Mouse (Mus musculus): ENCODE results near the gene Nid1.
"Not testable (repeated sequence)": the region's sequence is repeated elsewhere in the genome, so short reads cannot be mapped to it uniquely, and the experiment has no call there.

Nid1 gene

DNA sequence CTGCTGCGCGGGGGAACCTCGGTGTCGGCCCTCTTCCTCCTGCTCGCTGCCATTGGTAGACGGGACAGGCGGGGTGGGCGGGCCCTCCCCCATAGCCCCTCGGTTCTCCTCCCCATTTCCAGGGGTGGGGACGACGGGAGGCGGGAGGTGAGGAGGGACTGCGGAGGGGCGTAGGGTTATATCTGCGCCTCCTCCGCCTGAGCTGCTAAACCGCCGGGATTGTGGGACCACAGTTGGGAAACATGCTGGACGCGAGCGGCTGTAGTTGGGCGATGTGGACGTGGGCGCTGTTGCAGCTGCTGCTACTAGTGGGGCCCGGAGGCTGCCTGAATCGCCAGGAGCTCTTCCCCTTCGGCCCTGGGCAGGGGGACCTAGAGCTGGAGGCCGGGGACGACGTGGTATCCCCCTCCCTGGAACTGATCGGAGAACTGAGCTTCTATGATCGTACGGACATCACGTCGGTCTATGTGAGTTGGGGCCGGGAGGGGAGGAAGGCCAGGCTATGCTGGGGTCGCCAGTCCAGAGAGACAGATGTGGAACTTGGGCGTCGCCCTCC, at the start of gene Nid1:
Gene Nid1 (plus strand): TSS at position 92 of the 556 bp plus-strand sequence.
- DNase-seq (ENCODE audit: low spot score in 2 of 2), result not testable (repeated sequence)

GRCm38 (mm10) chr13:13393228-13394095, 43.9 kb upstream of the Nid1 start, which contains the start of gene Gpr137b:
Gene Gpr137b (minus strand): TSS chr13:13394014.
- peak; percentile 61 for DNase-seq (ENCODE audit: low spot score in 2 of 2)

DNA sequence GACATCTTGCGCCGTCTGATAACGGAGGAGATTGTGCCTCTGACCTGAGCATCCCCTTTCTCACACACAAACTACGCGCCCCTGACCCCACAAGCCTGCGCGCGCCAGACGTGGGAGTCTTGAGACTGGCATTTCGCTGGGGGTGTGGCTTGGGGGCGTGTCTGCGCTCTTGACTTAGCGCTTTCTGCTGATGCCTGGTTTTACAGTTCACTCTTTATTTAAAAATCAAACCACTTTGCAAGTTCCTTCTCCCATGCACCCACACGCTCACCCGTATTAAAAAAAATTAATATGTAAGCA, 43.3 kb upstream of the Nid1 start:
- peak in 1 of 2 experiments; percentile 42 for DNase-seq (ENCODE audit: low spot score in 2 of 2)

DNA sequence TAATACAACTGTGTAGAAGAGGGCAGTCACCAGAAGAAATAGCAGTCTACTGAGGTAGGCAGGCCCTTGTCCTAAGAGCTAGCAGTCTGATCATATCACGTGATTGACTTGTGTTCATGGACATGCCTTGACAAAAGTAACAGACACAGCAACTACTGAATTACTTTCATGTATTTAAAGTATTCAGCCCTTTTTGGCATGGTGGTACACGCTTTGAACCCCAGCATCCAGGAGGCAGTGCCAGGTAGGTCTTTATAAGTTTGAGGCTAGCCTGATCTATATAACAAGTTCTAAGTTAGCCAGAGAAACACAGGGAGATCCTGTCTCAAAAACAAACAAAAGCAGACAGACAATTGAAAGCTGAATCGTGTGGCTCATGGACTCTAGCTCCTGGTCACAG, 36.5 kb upstream of the Nid1 start:
- not testable (repeated sequence) for DNase-seq (ENCODE audit: low spot score in 2 of 2)

DNA sequence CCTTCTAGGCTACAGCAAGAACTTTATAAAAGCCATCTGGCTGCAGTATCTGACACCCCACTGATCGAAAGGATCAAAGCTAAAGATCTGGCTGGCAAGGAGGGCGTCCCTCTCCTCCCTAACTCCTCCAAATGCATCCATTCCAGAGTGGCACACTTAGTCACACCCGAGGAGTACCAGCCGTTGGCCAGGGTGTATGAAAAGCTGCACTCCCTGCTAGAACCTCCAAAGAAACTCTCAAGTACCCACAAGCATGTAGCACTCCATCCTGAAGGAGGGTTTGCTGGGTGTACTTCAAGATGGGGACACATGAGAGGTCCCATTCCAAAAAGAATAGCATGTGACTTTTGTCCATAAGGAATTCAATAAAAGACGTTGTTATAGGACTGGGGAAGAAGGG, 34.5 kb upstream of the Nid1 start:
- not testable (repeated sequence) for DNase-seq (ENCODE audit: low spot score in 2 of 2)

- not testable (repeated sequence) for DNase-seq (ENCODE audit: low spot score in 2 of 2)
These were observed 34.0 kb upstream of the Nid1 start for GRCm38 (mm10) chr13:13403366-13403765.

GRCm38 (mm10) chr13:13403839-13404238, 33.5 kb upstream of the Nid1 start:
- DNase-seq (ENCODE audit: low spot score in 2 of 2), result not testable (repeated sequence)

DNA sequence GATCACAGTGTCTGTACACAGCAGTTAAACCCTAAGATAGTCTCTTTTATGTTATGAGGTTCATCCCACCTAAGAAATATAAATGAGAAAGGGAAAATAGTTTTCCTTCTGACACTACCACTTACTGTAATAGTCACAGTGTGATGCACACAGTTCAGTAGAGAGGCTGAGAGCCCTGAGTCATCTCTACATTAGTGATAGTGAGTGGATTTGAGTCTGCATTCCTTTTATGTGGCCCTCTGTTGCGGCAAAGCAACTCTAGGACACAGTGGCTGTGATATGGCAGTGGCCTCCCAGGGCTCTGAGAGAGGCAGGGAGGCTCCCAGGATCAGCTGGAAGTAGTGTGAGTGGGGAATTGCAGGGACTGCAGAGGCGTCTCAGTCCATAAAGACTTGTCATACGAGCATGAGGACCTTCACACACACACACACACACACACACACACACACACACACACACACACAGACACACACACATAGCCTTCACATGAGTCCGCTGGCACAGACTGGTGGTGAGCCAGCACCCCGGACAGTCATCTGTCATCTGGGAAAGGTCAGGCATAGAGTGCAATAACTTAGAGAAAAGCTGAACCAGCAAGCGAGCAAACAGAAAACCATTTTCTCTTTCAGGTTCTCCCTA, 32.7 kb upstream of the Nid1 start:
- not testable (repeated sequence) for DNase-seq (ENCODE audit: low spot score in 2 of 2)

DNA sequence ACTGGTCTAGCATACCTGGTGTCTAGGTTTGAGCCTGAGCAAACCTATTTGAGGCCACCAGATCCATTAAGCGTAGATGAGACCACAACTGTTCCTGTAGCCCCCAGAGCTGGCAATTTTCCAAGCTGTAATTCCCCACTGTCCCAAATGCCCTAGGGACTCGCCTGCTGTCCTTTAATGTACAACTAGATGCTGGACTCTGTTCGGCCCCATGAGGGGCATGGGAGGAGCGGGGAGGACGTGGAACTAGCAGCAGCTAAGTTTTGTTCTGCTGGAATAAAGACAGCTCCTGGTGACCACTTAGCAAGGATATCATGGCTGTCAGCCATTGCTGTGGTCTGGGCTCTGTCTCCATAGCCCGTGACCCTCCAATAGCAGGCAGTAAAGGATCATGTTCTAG, 31.8 kb upstream of the Nid1 start:
- DNase-seq (ENCODE audit: low spot score in 2 of 2), result not testable (repeated sequence)

DNA sequence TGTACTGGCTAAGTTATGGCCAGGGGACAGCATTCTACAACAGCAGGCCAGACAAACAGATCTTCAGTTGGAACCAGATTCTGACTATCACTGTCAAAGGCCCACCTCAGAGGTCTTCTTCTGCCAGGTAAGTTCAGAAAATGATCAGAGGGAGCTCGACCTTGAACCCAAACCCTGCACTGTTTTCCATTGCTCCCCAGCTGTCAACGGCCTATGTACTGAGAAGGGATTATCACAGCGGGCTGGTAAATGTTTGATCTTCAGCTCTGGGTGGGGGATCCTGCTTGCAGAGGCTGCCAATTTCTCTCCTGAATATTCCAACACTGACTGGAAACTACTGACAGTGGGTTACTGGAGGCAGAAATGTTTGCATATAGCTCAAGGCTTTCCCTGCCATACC, 23.1 kb upstream of the Nid1 start:
- DNase-seq (ENCODE audit: low spot score in 2 of 2), result no peak

GRCm38 (mm10) chr13:13415120-13416006, 22.0 kb upstream of the Nid1 start:
- DNase-seq (ENCODE audit: low spot score in 2 of 2), result peak; percentile 48 to 66

- DNase-seq (ENCODE audit: low spot score in 2 of 2), result not testable (repeated sequence)
These were observed 21.4 kb upstream of the Nid1 start for GRCm38 (mm10) chr13:13416007-13416337.

DNA sequence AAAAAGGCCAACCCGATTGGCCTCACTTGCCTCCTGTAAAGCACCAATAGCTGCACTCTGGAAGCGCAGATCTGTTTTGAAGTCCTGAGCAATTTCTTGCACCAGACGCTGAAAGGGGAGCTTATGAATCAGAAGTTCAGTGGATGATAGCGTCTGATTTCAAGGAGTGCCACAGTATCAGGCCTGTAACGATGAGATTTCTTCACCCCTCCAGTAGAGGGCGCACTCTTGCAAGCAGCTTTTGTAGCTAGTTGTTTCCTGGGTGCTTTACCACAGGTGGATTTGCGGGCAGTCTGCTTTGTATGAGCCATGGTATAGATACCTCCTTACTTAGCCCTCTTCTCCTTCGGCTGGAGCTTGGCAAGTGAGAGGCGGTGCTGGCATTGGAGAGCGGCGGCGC, 18.5 kb upstream of the Nid1 start:
- DNase-seq (ENCODE audit: low spot score in 2 of 2), result not testable (repeated sequence)

DNA sequence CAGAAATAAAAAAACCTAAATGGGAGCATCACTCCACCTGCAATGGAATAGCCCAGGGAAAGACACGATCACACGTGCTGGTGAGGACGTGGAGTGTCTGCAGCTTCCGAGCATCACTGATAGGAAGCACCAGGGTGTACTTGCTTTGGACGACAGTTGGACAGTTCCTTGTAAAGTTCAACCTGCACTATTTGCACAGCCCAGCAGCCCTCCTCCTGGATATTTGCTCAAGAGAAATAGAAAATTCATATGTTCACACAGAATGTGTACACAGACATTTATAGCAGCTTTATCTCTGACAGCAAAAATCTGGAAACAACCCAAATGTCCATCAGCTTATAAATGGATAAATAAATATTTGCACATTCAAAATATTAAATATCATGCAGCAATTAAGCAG, 14.1 kb upstream of the Nid1 start:
- DNase-seq (ENCODE audit: low spot score in 2 of 2), result not testable (repeated sequence)

GRCm38 (mm10) chr13:13436161-13436560, 1.2 kb upstream of the Nid1 start:
- DNase-seq (ENCODE audit: low spot score in 2 of 2), result not testable (repeated sequence)

DNA sequence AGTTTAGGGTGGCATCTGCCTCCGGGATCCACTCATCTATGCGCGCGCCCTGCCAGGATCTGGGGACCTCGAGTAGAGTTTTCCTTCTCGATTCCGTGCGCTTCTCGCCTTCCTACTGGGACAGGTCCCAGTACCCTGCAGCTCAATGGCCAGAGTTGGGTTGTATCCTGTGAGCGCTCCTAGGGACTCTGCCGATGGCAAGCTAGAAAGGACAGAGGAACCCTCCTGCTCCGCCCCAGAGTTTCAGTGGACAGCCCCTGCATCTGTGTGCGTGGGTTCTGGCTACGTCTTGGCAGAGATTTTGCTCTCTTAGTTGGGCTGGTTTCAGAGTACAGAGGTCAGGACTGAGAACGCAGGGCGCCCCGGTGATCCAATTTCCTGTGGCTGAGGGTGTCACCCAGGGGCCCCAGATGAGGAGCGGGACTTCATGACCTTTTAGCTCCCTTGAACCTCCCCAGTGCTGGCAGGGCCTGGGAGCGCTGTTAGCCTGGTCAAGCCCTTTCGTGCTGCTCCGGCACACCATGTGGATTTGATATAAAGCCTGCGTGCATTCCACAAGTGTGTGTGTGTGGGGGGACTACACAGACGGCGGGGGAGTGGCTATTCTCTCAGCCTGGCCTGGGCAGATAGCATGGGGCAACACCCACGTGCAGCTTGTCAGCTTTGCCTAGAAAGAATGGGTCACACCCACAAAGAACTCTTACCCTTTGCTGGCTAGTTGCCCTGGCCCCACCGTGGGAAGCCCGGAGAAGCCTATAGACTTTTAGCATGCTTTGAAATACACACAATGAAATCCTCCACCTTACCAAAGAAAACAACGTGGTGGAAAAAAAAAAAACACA, 982 bp downstream of the Nid1 start:
- not testable (repeated sequence) for DNase-seq (ENCODE audit: low spot score in 2 of 2)

DNA sequence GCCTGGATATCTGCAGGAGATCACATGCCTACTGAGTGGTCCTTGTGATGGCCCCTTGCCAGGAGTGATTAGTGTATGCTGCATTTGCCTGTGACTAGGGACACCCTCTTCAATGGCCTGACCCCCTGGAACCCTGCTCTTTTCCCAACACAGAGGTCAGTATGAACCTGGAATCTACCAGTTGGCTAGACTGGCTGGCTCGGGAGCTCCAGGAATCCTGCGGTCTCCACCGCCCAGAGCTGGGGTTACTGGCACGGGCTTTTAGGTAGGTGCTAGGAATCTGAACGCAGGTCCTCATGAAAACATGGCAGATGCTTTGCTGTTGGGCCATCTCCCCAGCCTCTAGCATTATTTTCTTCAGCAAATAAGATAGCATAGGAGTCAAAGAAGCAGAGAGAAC, 8.2 kb downstream of the Nid1 start:
- not testable (repeated sequence) for DNase-seq (ENCODE audit: low spot score in 2 of 2)

DNA sequence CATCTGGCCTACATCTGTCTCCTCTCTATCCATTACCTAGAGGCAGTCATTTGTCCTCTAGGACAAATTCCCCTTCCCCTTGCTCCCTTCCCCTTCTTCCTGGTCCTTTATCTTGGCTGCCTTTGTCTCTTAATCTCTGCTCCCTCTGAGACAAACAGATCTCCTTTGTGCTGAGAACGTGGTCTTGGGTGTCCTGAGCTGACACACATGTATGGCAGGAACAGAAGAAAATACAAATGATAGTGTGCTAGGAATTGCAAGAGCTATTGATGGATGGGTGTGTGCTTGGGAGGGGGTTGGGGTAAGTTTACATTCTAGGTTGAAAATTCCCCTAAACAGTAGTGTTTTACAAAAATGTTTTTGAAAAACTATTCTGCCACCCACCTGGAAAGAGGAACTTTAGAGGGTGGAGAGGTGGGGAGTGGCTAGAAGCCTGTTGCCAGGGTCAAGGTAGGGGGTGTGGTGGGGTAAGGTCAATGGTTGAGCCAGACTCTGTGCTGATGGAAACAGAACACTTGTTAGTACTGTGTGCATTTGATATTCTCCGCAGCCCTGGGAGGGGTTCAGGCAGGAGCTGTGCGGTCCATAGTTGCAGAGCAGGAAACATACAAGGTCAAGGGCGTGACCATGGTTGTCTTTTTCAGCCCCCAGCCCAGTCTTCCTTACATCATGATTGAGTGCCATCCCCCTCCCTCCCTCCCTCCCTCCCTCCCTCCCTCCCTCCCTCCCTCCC, 9.5 kb downstream of the Nid1 start:
- DNase-seq (ENCODE audit: low spot score in 2 of 2), result not testable (repeated sequence)

DNA sequence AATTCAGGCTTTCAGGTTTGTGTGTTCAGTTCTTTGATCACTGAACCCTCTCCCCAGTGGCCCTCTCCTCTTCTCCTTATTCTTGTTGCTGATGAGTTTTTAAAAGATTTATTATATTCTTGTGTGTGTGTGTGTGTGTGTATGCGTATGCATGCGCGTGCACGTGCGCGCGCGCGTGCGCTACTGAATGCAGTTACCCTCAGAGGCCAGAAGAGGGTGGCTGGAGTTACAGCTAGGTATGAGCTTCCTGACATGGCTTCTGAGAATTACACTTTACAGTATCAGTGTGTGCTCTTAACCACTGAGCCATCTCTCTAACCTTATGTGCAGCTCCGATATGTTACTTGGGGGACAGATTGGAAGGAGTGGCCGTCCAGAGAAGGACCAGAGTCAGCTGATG, 12.6 kb downstream of the Nid1 start:
- DNase-seq (ENCODE audit: low spot score in 2 of 2), result not testable (repeated sequence)

- not testable (repeated sequence) for DNase-seq (ENCODE audit: low spot score in 2 of 2)
These were observed 13.6 kb downstream of the Nid1 start for GRCm38 (mm10) chr13:13450931-13451330.

Measured in right cerebral cortex, postnatal 10 days (tissue).